Mouse (Mus musculus) forebrain, postnatal 0 days (tissue): ENCODE measurements around the gene Anapc11. TPM values are rescaled to one million over a fixed set of nuclear protein-coding genes. Genes with fewer than 3 reads are reported as not detected.

Source experiments
- ATAC-seq: fragments of 200-750 bp; cut with Nextera tagmentation; 2 replicates; pipeline ENCODE4 v1.8.0; 2017; ENCODE audit warnings: mild to moderate bottlenecking, moderate library complexity
- DNase-seq: peaks from one replicate; pipeline ENCODE4 v3.0.0-alpha.2; 2015
- H3K27ac ChIP-seq: fragments of 300-500 bp; sonication (generic); 2 replicates; pipeline ENCODE4 v1.5.1; 2014; ENCODE audit warnings: low read depth, mild to moderate bottlenecking, antibody characterized with exemption, low read length, moderate library complexity, mixed read lengths
- H3K27me3 ChIP-seq: fragments of 300-500 bp; sonication (generic); 2 replicates; pipeline ENCODE4 v1.6.1; 2014; ENCODE audit warnings: mild to moderate bottlenecking, low read length, mixed read lengths; ENCODE audit not compliant: insufficient read depth
- H3K36me3 ChIP-seq: fragments of 300-500 bp; sonication (generic); 2 replicates; pipeline ENCODE4 v1.6.1; 2014; ENCODE audit warnings: mild to moderate bottlenecking, moderate library complexity; ENCODE audit not compliant: insufficient read depth
- H3K4me1 ChIP-seq: fragments of 300-500 bp; sonication (generic); 2 replicates; pipeline ENCODE4 v1.6.1; 2014; ENCODE audit warnings: antibody characterized with exemption; ENCODE audit not compliant: insufficient read depth
- H3K4me2 ChIP-seq: fragments of 300-500 bp; sonication (generic); 2 replicates; pipeline ENCODE4 v1.6.1; 2014; ENCODE audit warnings: low read depth, mild to moderate bottlenecking, moderate library complexity
- H3K4me3 ChIP-seq: fragments of 300-500 bp; sonication (generic); 2 replicates; pipeline ENCODE4 v1.5.1; 2014; ENCODE audit warnings: low read depth, low read length, mixed read lengths
- H3K9ac ChIP-seq: fragments of 300-500 bp; sonication (generic); 2 replicates; pipeline ENCODE4 v1.6.1; 2014; ENCODE audit warnings: mild to moderate bottlenecking
- H3K9me3 ChIP-seq: fragments of 300-500 bp; sonication (generic); 2 replicates; pipeline ENCODE4 v1.6.1; 2016; ENCODE audit warnings: low read length
- CTCF ChIP-seq: sonication (generic); IDR thresholded peaks from 2 replicates; pipeline ENCODE4 v1.5.1; 2016; ENCODE audit warnings: antibody characterized with exemption, control low read depth, low read depth
- WGBS: fragments of 180-500 bp; shearing (Covaris S2); extraction: QIAGEN DNeasy Blood & Tissue Kit; methylation state at CpG from one replicate; pipeline ENCODE4 v1.1.7; 2014; 5-methylcytosine and 5-hydroxymethylcytosine counted together
- polyA plus RNA-seq: library from polyadenylated mRNA; unstranded; fragments of >200 nt; fragmentation: Nextera tagmentation; extraction: Ambion mirVana; gene quantifications from 2 replicates; pipeline ENCODE4 v1.2.1, GENCODE M21; 2015
- total RNA-seq: library from RNA; depleted of rRNA; stranded (reverse); fragments of >200 nt; gene quantifications from 2 replicates; pipeline ENCODE4 v1.2.3, GENCODE M21; 2014

Anapc11 gene
- total and polyA plus RNA-seq, 2 experiments from 2014 or later = 54.2 to 207 TPM

- 97% methylated on average over 1 of the region's 1 CpGs for WGBS
- Histone ChIP-seq H3K36me3 (peaks cover 43% of the 10 kb centered on the region), H3K9me3 (no peaks in the 10 kb centered on the region), H3K4me3 (no peak overlapping the region), H3K27me3 (no peaks in the 10 kb centered on the region), H3K4me2 (no peak overlapping the region), H3K27ac (no peak overlapping the region), H3K9ac (no peak overlapping the region), H3K4me1 (peaks cover 9% of the 10 kb centered on the region)
- DNase-seq = no peak
- TF ChIP-seq CTCF = no peak; the same call in 1 of the 2 replicates
- no peak for ATAC-seq
Measured at GRCm38 (mm10) chr11:120583937-120584336, 14.3 kb upstream of the Anapc11 start.

DNA sequence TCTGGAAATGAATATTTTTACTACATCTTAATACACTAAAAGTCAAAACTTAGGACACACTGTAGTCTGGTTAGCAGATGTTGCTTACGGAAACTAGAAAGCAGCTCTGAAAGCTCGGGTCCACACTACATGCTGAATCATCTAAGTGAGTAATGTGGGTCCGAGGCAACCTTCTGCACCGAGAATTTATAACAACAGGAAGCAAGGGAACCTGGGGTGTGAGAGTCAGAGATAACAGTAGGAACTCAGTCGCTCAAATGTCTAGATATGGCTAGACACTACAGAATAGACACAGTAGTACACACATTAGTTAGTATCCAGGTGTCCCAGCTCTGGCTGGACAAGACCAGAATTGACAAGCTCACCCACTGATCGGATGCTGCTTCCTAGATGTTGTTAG, 9.7 kb upstream of the Anapc11 start:
- TF ChIP-seq CTCF = no peak
- Histone ChIP-seq H3K27me3 (no peaks in the 10 kb centered on the region), H3K4me2 (no peak overlapping the region), H3K9me3 (no peaks in the 10 kb centered on the region), H3K27ac (no peak overlapping the region), H3K4me1 (no peaks in the 10 kb centered on the region), H3K36me3 (peaks cover 75% of the 10 kb centered on the region), H3K4me3 (no peak overlapping the region), H3K9ac (no peak overlapping the region)
- ATAC-seq (no peak), DNase-seq (no peak)
- WGBS = 98% methylated on average over 6 of the region's 6 CpGs

- peak; percentile 44 for ATAC-seq
- Histone ChIP-seq H3K4me3 (peak overlapping the region; percentile 80), H3K27me3 (no peaks in the 10 kb centered on the region), H3K9me3 (no peaks in the 10 kb centered on the region), H3K4me2 (peak overlapping the region; percentile 93), H3K27ac (peak overlapping the region; percentile 85), H3K9ac (peak overlapping the region; percentile 91), H3K4me1 (peaks cover 13% of the 10 kb centered on the region), H3K36me3 (peaks cover 57% of the 10 kb centered on the region)
- no peak for TF ChIP-seq CTCF
- no peak for DNase-seq
- WGBS = 7% methylated on average over 97 of the region's 99 CpGs
Measured at GRCm38 (mm10) chr11:120597240-120598235, 683 bp upstream of the Anapc11 start.

DNA sequence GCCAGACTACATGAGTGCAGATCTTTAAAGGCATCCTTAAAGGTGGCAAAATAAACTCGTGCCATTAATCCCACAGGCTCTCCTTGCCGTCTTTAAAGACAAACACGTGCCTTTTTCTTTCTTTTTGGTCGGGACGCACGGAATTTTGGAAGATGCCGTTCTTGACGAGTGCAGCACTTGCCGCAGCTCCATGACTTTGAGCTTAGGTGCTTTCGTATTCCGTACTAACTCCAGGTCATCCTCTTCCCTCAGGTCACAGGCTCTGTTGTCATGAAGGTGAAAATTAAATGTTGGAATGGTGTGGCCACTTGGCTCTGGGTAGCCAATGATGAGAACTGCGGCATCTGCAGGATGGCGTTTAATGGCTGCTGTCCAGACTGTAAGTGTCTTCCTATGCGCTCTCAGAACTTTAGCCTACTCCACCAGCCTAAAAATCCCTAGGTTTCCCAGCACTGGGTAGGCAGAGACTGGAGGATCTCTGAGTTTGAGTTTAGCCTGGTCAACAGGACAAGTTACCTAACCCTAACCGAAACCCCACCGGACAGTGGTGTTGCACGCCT, 849 bp downstream of the Anapc11 start:
- Histone ChIP-seq H3K9me3 (no peaks in the 10 kb centered on the region), H3K36me3 (peaks cover 49% of the 10 kb centered on the region), H3K4me1 (peaks cover 13% of the 10 kb centered on the region), H3K27me3 (no peaks in the 10 kb centered on the region), H3K4me3 (peak overlapping the region; percentile 80), H3K27ac (peak overlapping the region; percentile 79), H3K9ac (peak overlapping the region; percentile 91), H3K4me2 (peak overlapping the region; percentile 84)
- no peak for DNase-seq
- 45% methylated on average over 17 of the region's 17 CpGs for WGBS
- no peak for ATAC-seq
- no peak for TF ChIP-seq CTCF

GRCm38 (mm10) chr11:120600716-120601115, 2.5 kb downstream of the Anapc11 start:
- 97% methylated on average over 3 of the region's 3 CpGs for WGBS
- H3K9me3 ChIP-seq = no peaks in the 10 kb centered on the region
- H3K27me3 ChIP-seq = no peaks in the 10 kb centered on the region
- no peak overlapping the region for H3K27ac ChIP-seq
- peaks cover 47% of the 10 kb centered on the region for H3K36me3 ChIP-seq
- no peak overlapping the region for H3K4me3 ChIP-seq
- no peak overlapping the region for H3K9ac ChIP-seq
- peaks cover 13% of the 10 kb centered on the region for H3K4me1 ChIP-seq
- DNase-seq = no peak
- H3K4me2 ChIP-seq = no peak overlapping the region
- ATAC-seq = no peak
- no peak for TF ChIP-seq CTCF

DNA sequence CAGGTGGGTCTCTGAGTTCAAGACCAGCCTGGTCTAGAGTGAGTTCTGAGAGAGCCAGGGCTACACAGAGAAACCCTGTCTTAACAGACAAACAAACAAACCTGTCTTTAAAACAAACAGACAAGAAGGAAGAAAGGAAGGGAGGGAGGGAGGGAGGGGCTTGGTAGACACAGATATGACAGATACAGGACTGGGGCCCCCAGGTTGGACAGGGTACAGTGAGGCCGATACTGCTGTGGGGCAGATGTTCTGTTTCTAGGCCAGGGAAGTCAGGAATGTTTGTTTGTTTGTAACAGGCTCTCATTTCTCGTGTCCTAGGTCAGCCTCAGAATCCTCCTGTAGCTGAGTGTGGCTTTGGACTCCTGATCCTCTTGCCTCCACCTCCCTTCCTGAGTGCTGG, 5.3 kb downstream of the Anapc11 start:
- DNase-seq = no peak
- TF ChIP-seq CTCF = no peak

GRCm38 (mm10) chr11:120605667-120606066, 7.4 kb downstream of the Anapc11 start:
- H3K27me3 ChIP-seq = no peaks in the 10 kb centered on the region
- H3K9ac ChIP-seq = no peak overlapping the region
- ATAC-seq (no peak), DNase-seq (no peak)
- H3K36me3 ChIP-seq = peaks cover 65% of the 10 kb centered on the region
- H3K4me1 ChIP-seq = no peaks in the 10 kb centered on the region
- no peak overlapping the region for H3K4me3 ChIP-seq
- no peaks in the 10 kb centered on the region for H3K9me3 ChIP-seq
- TF ChIP-seq CTCF = no peak
- no peak overlapping the region for H3K4me2 ChIP-seq
- WGBS = 86% methylated on average over 7 of the region's 7 CpGs
- no peak overlapping the region for H3K27ac ChIP-seq

More for the DNA sequence above, 5.3 kb downstream of the Anapc11 start:
- Histone ChIP-seq H3K4me3 (no peak overlapping the region), H3K27ac (no peak overlapping the region), H3K9ac (no peak overlapping the region), H3K4me1 (peaks cover 6% of the 10 kb centered on the region; the same call in 1 of the 2 replicates), H3K4me2 (no peak overlapping the region), H3K36me3 (peaks cover 52% of the 10 kb centered on the region), H3K9me3 (no peaks in the 10 kb centered on the region), H3K27me3 (no peaks in the 10 kb centered on the region)
- WGBS = 88% methylated on average over 2 of the region's 2 CpGs
- no peak for ATAC-seq
